Mouse (Mus musculus): ENCODE measurements around the gene Plin5.

- TF ChIP-seq POLR2AphosphoS2 (IDR thresholded peaks at IDR 0.05; ENCODE audit: insufficient read length, low read depth), result no peak
- TF ChIP-seq USF1 (IDR thresholded peaks at IDR 0.05; ENCODE audit: low read depth), result no peak
- TF ChIP-seq SRF (IDR thresholded peaks at IDR 0.05; ENCODE audit: control insufficient read depth, insufficient read length, low read depth), result no peak
- TF ChIP-seq CEBPB (IDR thresholded peaks at IDR 0.05; ENCODE audit: insufficient read depth, poor library complexity, severe bottlenecking), result no peak
- TF ChIP-seq POLR2A (IDR thresholded peaks at IDR 0.05; ENCODE audit: insufficient read length, low read depth), result no peak
- no peak for TF ChIP-seq TCF3 (IDR thresholded peaks at IDR 0.05; ENCODE audit: insufficient read length, low read depth)
- no peak for TF ChIP-seq MAX (IDR thresholded peaks at IDR 0.05; ENCODE audit: low read depth)
- TF ChIP-seq TCF12 (IDR thresholded peaks at IDR 0.05; ENCODE audit: insufficient read depth, poor library complexity, severe bottlenecking), result no peak
- no peak for TF ChIP-seq MYOD1 (IDR thresholded peaks at IDR 0.05; ENCODE audit: control insufficient read depth in 1 of 3, insufficient read length in 2 of 3, low read depth in 2 of 3)
- no peak for TF ChIP-seq MYOG (IDR thresholded peaks at IDR 0.05; ENCODE audit: control insufficient read depth in 1 of 3, insufficient read depth in 1 of 3, insufficient read length in 2 of 3, low read depth in 2 of 3)
Measured at GRCm38 (mm10) chr17:56137839-56138613, 20.6 kb upstream of the Plin5 start.
